Mouse (Mus musculus): ENCODE data around the gene Nedd9.
"Not testable (repeated sequence)": the region's sequence is repeated elsewhere in the genome, so short reads cannot be mapped to it uniquely, and the experiment has no call there.

Nedd9 gene

GRCm38 (mm10) chr13:41368612-41369011 is 118.5 kb downstream of the Nedd9 start:
- DNase-seq: no peak

DNA sequence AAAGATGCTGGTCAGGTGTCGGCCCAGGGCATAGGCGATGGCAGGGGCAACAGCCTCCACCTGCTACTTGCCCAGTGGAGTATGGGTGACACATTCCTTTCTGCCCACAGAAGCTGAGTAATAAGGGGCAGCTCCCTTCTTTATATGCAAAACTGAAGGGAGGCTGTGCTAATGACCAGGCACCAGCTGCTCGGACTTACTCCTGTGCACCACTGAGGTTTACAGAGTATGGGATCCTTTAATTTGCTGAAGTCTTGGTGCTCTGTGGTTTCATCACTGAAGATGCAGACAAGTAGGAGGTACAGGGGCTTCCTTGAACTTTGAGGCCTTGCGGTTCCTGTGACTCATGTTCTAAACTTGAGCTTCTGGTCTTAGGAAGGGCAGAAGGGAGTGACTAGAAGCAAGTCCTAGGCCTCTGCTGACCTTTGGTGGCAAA is 120.0 kb downstream of the Nedd9 start:
- DNase-seq: no peak

GRCm38 (mm10) chr13:41366609-41367008 is 120.6 kb downstream of the Nedd9 start:
- not testable (repeated sequence) for DNase-seq

DNA sequence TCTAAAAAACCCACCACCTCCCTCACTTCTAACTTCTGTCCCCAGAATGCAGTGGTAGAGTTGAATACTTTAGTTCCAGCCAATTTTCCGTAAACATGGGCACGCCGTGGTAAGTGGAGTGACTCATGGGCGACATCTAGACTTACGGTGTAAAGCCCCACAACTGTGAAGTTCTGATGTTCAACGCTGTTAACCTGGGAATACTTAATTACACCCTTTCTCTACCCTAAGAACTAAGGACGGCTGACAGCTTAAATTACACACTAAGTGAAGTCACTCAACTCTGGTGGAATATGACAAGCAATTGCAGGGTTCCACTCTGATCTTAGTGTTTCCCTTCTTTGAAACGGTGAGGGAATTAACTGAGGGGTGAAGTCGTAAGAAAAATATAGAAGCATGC is 122.9 kb downstream of the Nedd9 start:
- no peak for DNase-seq

DNA sequence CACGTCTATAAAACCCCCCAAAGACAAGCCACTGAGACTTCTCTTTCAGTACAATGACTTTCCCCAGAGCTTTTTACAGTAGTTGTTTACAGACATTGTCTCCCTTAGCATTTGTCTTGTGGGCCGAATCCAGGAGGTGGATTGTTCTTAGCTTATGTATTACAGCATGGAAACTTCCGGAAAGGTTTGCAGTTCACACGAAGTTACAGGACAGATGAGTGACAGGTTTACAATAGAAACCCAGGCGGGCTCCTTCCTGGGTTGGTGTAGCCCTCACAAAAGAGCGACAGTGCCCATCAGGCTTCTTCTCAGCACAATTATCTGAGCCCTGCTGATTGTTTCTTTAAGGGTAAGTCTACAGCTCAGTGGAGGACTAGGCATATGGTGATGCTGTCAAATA is 124.3 kb downstream of the Nedd9 start:
- DNase-seq: no peak

- DNase-seq: no peak
Measured at GRCm38 (mm10) chr13:41360272-41360815, 126.8 kb downstream of the Nedd9 start.

- peak in 1 of 2 experiments; percentile 19 for DNase-seq
Measured at GRCm38 (mm10) chr13:41359330-41360215, 127.6 kb downstream of the Nedd9 start.

DNA sequence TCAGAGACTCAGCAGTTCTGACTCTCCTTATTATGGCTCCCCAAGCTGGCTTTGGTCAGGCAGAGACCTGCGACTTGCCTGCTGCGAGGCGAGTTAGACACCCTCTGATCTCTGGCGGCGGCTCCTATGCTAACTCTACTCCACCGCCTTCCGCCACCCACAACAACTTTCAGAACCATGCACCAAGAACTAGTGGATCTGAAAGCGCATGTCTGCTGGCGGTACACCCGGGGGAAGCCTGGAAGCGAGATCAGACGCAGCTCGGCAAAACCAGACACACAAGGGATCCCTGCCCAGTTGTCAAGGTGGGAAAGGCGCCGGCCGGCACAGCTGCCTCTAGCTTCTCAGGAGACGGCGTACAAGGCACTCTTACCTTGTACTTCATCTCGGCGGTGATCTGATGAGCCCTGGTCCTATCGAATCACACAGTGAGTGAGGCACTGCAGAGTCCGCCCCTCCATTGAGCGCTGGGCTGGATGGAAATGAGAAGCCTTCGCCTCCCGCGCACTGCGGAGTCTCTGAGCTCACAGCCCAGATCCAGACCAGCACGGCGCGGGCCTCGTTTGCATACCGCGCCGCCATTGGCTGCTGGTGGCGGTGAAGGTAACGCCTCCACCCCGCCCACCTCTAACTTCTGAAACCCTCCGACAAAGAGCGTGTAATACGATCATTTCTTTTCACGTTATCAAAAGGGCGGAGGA is 128.5 kb downstream of the Nedd9 start:
- peak; percentile 90 to 93 for DNase-seq

- DNase-seq: peak in 1 of 2 experiments; percentile 14
Measured at GRCm38 (mm10) chr13:41358009-41358408, 129.2 kb downstream of the Nedd9 start.

- no peak for DNase-seq
Measured at GRCm38 (mm10) chr13:41357586-41357985, 129.6 kb downstream of the Nedd9 start.

GRCm38 (mm10) chr13:41357161-41357560 is 130.0 kb downstream of the Nedd9 start:
- DNase-seq: no peak

DNA sequence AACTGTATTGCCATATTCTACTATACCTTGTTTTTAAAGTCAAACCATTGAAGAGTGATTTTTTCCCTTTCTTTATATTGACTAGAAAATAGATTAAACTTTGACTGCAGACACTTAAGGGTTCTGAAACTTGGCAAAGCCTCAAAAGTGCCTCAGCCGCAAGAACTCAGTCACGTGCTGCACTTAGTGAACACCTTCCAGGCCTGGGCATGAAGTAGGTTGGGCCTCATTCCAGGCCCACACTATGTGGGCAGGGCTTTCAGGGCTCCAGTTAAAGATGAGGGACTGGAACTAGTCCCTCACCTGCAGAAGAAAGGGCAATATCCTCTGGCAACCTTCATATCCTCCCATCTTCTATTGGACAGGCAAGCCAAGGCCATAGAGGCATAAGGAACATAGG is 131.6 kb downstream of the Nedd9 start:
- DNase-seq: no peak

GRCm38 (mm10) chr13:41354591-41354990 is 132.6 kb downstream of the Nedd9 start:
- DNase-seq: no peak

- DNase-seq: no peak
Measured at GRCm38 (mm10) chr13:41353676-41354075, 133.5 kb downstream of the Nedd9 start.

- DNase-seq: no peak
Measured at GRCm38 (mm10) chr13:41352352-41352751, 134.8 kb downstream of the Nedd9 start.

DNA sequence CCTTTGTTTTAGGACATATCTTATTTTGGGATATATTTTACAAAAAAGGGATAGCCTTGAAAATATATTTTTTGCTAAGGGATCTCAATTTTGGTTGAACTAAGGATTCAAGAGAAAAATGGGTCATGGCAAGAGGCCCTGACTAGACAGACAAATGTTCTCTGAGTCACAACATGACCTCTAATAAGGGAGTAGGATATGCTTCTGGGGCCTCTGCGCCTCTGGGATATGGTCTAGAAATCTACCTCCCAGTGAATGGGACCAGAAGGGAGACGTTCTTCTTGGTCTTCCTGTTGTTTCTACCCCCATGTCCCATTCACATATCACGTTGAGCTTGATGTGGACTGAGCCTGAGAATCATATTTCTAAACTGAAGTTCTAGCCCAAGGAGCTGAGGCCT is 136.6 kb downstream of the Nedd9 start:
- no peak for DNase-seq

- no peak for DNase-seq
Measured at GRCm38 (mm10) chr13:41349770-41350169, 137.4 kb downstream of the Nedd9 start.

- no peak for DNase-seq
Measured at GRCm38 (mm10) chr13:41345756-41346155, 141.4 kb downstream of the Nedd9 start.

GRCm38 (mm10) chr13:41345306-41345705 is 141.9 kb downstream of the Nedd9 start:
- DNase-seq: no peak

- DNase-seq: no peak
Measured at GRCm38 (mm10) chr13:41343887-41344266, 143.3 kb downstream of the Nedd9 start.

DNA sequence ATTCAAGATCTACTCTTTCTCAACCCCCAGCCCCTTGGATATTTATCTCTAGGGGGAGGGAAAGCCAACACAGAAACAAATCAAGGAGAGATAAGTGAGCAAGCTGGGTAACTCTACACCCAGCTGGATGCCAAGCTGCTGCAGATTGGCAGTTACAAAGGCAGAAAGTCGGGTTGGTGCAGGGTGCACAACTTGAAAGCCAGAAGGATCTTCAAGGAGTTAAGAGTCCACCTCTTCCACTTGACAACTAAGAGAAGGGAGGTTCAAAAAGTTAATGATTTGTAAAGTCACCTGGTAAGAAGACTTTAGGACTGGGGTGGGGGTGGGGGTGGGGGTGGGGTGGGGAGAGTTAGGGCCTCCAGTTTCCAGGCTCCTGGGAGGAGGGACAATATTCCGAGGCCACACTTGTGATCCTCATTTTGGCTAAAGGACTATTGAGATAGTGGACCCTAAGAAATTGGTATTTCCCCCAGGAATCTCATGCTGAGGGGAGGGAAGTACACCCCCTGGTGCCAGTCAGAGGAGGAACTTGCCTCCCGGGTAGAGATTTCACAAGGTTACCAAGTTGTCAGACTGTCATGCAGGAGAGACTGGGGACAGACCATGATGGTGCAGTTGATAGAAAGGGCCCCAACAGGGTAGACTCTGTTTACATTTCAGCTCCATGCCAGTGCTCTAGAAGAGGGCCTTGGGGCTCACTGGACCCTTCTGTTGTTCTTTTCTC is 143.8 kb downstream of the Nedd9 start:
- no peak for DNase-seq

- DNase-seq: peak; percentile 52 to 66
Measured at GRCm38 (mm10) chr13:41341422-41341821, 145.7 kb downstream of the Nedd9 start.
